In genomic region chr11:39588641-39589385, GRCm38 (mm10) we compare ENCODE assay signal across 8 mouse cellular contexts.
DNase-seq lines count a peak whose midpoint lies in the region; ATAC-seq lines count a peak whose summit lies in the region.

No protein-coding gene starts in this region.

- 16% methylated on average over 15 of the region's 15 CpGs for WGBS in heart, embryonic 14.5 days
- 21% methylated on average over 15 of the region's 15 CpGs for WGBS in liver, embryonic 11.5 days

- H3K36me3 ChIP-seq in heart, embryonic 14.5 days (ENCODE audit: control insufficient read depth, insufficient read depth, low read length): no peaks in the 10 kb centered on the region
- H3K36me3 ChIP-seq in liver, embryonic 11.5 days (ENCODE audit: control insufficient read depth, insufficient read depth, low read length): no peaks in the 10 kb centered on the region

- H3K9me3 ChIP-seq in heart, embryonic 14.5 days (ENCODE audit: control insufficient read depth, low read length): no peaks in the 10 kb centered on the region
- H3K9me3 ChIP-seq in liver, embryonic 11.5 days (ENCODE audit: control insufficient read depth, low read length): no peaks in the 10 kb centered on the region

- DNase-seq in urinary bladder, postnatal 14 days (ENCODE audit: low spot score): peak; percentile 26
- DNase-seq in urinary bladder, postnatal 10 days (ENCODE audit: low spot score): no peak
- DNase-seq in embryo, embryonic 11 days: peak; percentile 86
- DNase-seq in kidney, postnatal 14 days: peak; percentile 55
- no peak for DNase-seq in liver, embryonic 11.5 days (ENCODE audit: low spot score)
- DNase-seq in ovary, postnatal 14 days (ENCODE audit: low spot score): peak; percentile 38
- no peak for DNase-seq in spleen, postnatal 36 days (ENCODE audit: low spot score in 2 of 2)

- peak overlapping the region; percentile 41 for H3K4me2 ChIP-seq in heart, embryonic 14.5 days (ENCODE audit: low read length)
- H3K4me2 ChIP-seq in liver, embryonic 11.5 days: peak overlapping the region; percentile 4; the same call in 1 of the 2 replicates

- H3K4me1 ChIP-seq in heart, embryonic 14.5 days (ENCODE audit: control insufficient read depth in 2 of 2, insufficient read depth in 2 of 2, low read length in 2 of 2): no peaks in the 10 kb centered on the region
- no peaks in the 10 kb centered on the region for H3K4me1 ChIP-seq in liver, embryonic 11.5 days (replicated peaks; ENCODE audit: control insufficient read depth, insufficient read depth, low read length)

- no peak overlapping the region for H3K27ac ChIP-seq in heart, embryonic 14.5 days (replicated peaks in 1 of 2; ENCODE audit: control insufficient read depth in 1 of 2, insufficient read depth in 1 of 2, low read depth in 2 of 2, low read length in 2 of 2)
- no peak overlapping the region for H3K27ac ChIP-seq in liver, embryonic 11.5 days (ENCODE audit: low read depth, low read length)

- H3K9ac ChIP-seq in heart, embryonic 14.5 days (ENCODE audit: low read length): 0 out of 2 replicates have a peak overlapping the region, but pooled peaks have one; percentile 16
- H3K9ac ChIP-seq in liver, embryonic 11.5 days (ENCODE audit: low read depth, low read length): no peak overlapping the region

- H3K27me3 ChIP-seq in heart, embryonic 14.5 days (ENCODE audit: control insufficient read depth, insufficient read depth, low read length): no peaks in the 10 kb centered on the region
- no peaks in the 10 kb centered on the region for H3K27me3 ChIP-seq in liver, embryonic 11.5 days (replicated peaks; ENCODE audit: control insufficient read depth, insufficient read depth, low read length)

- H3K4me3 ChIP-seq in heart, embryonic 14.5 days (ENCODE audit: control insufficient read depth in 1 of 2, insufficient read depth in 1 of 2, low read depth in 1 of 2, low read length in 2 of 2): 0 out of 4 replicates have a peak overlapping the region, but pooled peaks of 1 of the 2 experiments have one; percentile 10
- H3K4me3 ChIP-seq in liver, embryonic 11.5 days (ENCODE audit: low read depth, low read length): no peak overlapping the region

- ATAC-seq in heart, embryonic 14.5 days (ENCODE audit: insufficient number of reproducible peaks, insufficient read depth, low FRiP score, low read depth): no peak; the same call in 1 of the 2 replicates
- ATAC-seq in liver, embryonic 11.5 days (replicated peaks; ENCODE audit: low FRiP score): no peak

Comparison
In these comparisons a context has a peak if more than half of its experiments do, and no peak if none do; other contexts are left out.
1. DNase-seq: peak in urinary bladder, postnatal 14 days (single experiment), embryo, embryonic 11 days (single experiment), kidney, postnatal 14 days (single experiment) and ovary, postnatal 14 days (single experiment); none in urinary bladder, postnatal 10 days (single experiment), liver, embryonic 11.5 days (single experiment) and spleen, postnatal 36 days (0 of 2).